Mouse (Mus musculus): Measurements from ENCODE around the gene Wrnip1.

DNA sequence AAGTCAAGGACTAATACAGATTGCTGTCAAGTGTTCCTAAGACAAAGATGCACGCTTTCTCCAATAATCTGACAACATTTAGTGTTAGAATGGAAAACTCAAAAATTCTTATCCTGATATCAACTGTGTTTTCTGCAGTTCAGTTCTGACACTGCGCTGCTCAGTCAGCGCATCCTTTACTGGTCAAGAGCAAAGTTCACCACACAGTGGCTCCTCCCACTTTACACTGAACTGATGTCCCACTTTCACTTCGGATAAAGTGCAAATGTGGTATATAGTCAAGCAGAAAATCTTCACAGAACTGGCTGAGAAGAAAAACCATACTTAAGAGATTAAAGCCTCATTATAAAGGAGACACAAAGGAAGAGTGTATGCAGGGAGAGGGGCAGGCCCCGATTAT is 6.7 kb upstream of the Wrnip1 start:
- TF ChIP-seq CTCF (IDR thresholded peaks at IDR 0.05; ENCODE audit: low read depth, low read length) (no peak), GATA1 (IDR thresholded peaks at IDR 0.05; ENCODE audit: borderline replicate concordance, low read length) (no peak), POLR2AphosphoS5 (IDR thresholded peaks at IDR 0.05; ENCODE audit: insufficient replicate concordance, low read depth, low read length) (no peak), TAL1 (conservative IDR thresholded peaks at IDR 0.05; ENCODE audit: low read depth, low read length) (no peak)
